Mouse (Mus musculus) liver, adult 2 months (tissue): ENCODE results near the gene Gfy.

ENCODE experiments used
- CTCF ChIP-seq: fragments of 200-500 bp; IDR thresholded peaks from 2 replicates; pipeline ENCODE4 v1.5.1; 2011; ENCODE audit warnings: low read depth, low read length, control low read depth
- POLR2A ChIP-seq: fragments of 200-500 bp; IDR thresholded peaks from 2 replicates; pipeline ENCODE4 v1.6.1; 2011; ENCODE audit warnings: low read length, control low read depth; ENCODE audit not compliant: insufficient read depth; ENCODE audit errors: extremely low read depth

GRCm38 (mm10) chr7:45228548-45228947, 49.2 kb upstream of the Gfy start:
- TF ChIP-seq POLR2A (no peak), CTCF (no peak)
